Mouse (Mus musculus) megakaryocyte, adult 5-6 weeks (primary cell): ENCODE data around the gene Cavin3. TPM values are rescaled to one million over a fixed set of nuclear protein-coding genes. Genes with fewer than 3 reads are reported as not detected.

ENCODE experiments used
- ATAC-seq: 2 replicates; pipeline ENCODE4 v1.8.0; 2016; ENCODE audit warnings: mild to moderate bottlenecking, inconsistent platforms; ENCODE audit not compliant: poor library complexity, severe bottlenecking
- total RNA-seq, 2 experiments: library from RNA; stranded (forward) in 1 of 2; stranded (reverse) in 1 of 2; fragments of 153-499, 151-499 nt in 1 of 2; fragments of 221-1000, 200-1000 nt in 1 of 2; gene quantifications; 2 replicates each; pipeline versions ENCODE4 v1.2.3 to v1.2.4; 2015 to 2017

Gene Cavin3
- total RNA-seq (2015) (not detected in 2 replicates), total RNA-seq (2017) (not detected in 2 replicates)

DNA sequence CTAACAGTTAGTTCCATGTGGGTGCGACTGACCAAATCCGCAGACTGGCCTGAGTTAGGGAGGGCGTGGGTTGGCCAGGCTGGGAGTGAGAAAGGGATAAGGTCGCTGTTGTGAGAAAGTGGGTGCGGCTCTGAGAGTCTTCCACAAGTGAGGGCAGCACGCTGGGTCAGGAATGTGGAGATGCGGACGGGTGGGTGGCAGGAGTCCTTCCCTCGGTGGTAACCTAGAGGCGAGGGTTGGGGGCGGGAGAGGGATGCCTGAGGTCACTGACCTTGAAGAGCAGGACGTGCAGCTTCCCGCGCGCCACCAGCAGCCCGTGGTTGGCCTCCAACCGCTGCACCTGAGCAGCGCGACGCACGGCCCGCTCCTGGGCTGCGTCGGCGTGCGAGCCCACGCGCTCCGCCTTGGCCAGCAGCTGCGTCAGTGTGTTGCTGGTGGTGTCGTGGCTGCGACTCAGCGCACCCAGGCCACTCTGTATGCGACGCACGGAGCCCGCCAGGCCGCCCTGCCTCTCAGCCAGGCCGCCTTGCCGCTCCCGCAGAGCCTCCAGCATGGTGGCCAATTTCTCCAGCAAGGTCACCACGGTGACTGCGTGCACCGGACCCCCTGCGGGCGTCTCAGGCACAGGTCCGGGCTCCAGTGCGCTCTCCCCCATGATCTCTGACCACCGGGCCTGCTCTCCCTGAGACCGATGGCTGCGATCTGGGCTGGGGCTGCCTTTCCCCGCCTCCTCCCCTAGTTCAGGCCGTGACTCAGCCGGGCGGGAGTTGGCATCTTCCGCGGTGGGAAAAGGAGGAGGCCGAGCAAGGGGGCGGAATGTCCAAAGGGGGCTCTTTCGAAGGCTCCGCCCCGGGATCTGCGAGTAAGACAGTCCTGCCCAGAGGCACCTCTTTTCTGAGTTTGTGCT is at the start of gene Cavin3:
TSS of gene Cavin3 (minus strand) at position 796 of the 907 bp plus-strand sequence.
- no peak for ATAC-seq

GRCm38 (mm10) chr7:105528094-105528493 is 46.0 kb upstream of the Cavin3 start:
- no peak for ATAC-seq

GRCm38 (mm10) chr7:105527306-105527937 is 45.3 kb upstream of the Cavin3 start:
- ATAC-seq = peak; percentile 68

GRCm38 (mm10) chr7:105524222-105524621 is 42.1 kb upstream of the Cavin3 start:
- ATAC-seq = peak; percentile 62; the same call in 1 of the 2 replicates

DNA sequence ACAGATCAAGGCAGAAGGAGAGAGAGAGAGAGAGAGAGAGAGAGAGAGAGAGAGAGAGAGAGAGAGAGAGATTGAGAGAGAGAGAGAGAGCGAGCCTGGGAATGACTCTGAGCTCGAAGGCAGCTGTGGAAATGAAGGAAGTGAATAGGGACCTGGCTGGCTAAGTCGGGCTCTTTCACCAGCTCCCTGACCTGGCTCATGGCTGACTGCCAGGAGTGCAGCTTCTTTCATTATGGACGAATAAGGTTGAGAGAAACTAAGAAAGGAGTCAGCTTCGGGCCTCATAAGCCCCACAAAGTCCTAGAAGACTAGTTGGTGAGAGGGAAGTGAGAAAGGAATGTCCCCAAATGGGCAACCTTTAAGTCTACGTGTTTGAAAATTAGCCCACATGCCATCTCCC is 38.1 kb upstream of the Cavin3 start:
- no peak for ATAC-seq

- no peak for ATAC-seq
These were observed 37.7 kb upstream of the Cavin3 start for GRCm38 (mm10) chr7:105519771-105520170.

DNA sequence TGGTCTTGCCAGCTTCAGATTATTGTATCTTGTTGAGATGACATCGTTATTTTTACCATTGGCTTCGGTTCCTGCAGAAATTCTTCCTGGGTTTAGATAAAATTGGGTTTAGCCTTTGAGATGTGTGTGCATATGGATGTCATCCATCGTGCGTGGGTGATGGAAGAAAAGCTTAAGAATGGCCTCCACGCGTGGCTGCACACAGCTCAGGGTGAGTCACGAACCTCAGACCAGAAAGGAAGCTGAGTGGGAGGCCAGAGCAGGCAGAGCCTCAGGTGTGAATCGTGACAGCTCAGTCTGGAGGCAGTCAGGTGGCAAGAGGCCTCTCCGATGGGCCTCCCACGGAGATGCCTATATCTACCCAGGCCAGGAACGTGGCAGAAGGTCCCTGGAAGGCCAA is 37.2 kb upstream of the Cavin3 start:
- no peak for ATAC-seq

DNA sequence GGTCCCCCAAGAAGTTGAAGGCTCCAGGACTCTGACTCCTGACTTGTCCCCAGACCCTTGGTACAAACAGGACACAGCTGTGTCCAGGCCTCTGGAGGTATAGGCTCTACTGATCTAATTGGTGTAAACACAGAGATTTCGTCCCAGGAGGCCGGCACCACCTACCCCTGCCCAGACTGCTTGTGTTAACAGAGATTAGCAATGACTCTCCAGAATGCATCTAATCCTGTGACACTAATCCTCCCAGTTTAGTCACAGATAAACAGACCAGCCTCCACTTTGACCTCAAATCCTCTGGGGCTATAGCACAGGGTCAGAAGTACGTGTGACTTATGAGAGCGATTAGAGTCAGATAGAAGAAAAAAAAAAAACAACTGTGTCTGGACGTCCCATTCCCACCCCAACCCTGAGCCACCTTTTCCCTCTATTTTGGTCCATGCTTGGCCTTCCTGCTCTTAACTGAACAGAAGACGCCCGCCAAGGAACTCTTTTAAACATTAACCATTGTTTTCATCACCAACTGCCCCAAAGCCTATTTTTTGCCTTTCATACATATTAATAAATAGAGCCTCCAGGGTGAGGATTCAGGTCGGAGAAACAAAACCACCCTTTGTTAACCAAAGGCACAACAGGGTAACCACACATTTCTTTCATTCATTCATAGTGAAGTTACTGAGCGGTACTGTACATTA is 34.7 kb upstream of the Cavin3 start:
- ATAC-seq = no peak

DNA sequence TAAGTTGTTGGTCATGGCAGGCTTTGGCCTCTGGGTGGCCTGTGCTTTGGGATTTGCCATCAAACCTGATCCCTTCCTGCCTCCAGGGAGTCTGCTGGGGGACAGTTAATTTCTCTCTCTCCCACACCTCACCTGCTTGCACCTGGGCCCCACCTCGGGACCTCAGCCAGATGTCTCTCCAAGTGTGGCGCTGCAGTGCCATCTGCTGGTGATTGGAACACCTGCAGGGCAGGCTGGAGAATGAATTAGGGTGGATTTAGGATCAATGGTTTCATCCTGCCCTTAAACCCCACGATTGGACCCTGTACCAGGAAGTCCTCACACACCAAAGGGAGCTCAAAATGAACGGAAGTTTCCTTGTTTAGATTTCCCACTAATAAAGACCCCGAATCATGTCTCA is 33.1 kb upstream of the Cavin3 start:
- peak; percentile 93 for ATAC-seq

DNA sequence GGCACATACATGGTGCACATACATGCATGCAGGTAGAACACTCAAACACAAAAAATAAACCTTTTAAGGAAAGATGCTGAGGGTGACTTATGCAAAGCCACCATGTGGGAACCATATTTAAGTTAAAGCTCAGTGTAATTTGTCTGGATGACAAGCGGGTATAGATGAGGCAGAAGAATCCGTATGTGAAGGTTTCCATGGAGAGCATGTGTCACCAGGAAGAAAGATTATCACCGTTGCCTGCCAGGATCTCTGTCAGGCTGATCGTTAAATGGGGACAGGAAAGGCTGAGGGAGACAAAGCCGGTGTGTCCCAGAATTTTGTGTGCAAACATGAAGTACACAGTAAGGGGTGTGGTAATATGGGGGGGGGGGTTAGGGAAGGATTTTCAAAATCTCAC is 32.5 kb upstream of the Cavin3 start:
- ATAC-seq = no peak

DNA sequence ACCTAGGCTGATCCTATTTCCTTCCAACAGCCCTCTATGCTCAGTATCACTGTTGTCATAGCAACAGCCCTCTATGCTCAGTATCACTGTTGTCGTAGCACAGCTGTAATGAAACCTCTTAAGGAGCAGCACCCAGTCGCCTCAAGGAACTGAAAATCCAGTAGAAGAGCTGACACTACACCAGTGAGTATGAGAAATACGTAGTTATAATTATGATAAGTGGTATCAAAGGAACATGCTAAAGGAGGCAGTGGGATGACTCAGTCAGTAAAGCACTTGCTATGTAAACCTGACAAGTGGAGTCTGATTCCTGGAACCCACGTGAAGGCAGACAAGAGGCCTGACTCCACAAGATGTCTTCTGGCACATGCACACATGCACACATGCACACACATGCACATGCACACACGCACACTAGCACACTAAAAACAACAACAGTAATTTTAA is 31.8 kb upstream of the Cavin3 start:
- no peak for ATAC-seq

DNA sequence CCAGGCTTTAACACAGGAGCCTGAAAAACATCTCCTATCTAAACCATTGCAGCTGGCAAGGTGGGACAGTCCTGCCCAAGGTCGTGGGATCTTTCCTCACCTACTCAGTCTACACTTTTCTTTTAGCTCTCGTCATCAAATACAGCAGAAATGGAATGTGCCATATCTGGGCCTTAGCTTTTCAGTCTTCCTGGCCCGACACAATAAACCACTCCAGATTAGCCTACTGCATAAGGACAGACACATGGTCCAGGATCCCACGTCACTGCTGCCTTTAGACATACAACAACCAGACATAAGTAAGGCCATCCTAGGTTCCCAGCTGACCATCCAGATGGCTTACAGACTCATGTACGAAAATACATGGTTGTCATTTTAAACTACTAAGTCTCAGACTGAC is 28.0 kb upstream of the Cavin3 start:
- no peak for ATAC-seq

- ATAC-seq = no peak
These were observed 25.2 kb upstream of the Cavin3 start for GRCm38 (mm10) chr7:105507257-105507656.

- no peak for ATAC-seq
These were observed 19.9 kb upstream of the Cavin3 start for GRCm38 (mm10) chr7:105501984-105502383.

GRCm38 (mm10) chr7:105499676-105500075 is 17.6 kb upstream of the Cavin3 start:
- no peak for ATAC-seq

DNA sequence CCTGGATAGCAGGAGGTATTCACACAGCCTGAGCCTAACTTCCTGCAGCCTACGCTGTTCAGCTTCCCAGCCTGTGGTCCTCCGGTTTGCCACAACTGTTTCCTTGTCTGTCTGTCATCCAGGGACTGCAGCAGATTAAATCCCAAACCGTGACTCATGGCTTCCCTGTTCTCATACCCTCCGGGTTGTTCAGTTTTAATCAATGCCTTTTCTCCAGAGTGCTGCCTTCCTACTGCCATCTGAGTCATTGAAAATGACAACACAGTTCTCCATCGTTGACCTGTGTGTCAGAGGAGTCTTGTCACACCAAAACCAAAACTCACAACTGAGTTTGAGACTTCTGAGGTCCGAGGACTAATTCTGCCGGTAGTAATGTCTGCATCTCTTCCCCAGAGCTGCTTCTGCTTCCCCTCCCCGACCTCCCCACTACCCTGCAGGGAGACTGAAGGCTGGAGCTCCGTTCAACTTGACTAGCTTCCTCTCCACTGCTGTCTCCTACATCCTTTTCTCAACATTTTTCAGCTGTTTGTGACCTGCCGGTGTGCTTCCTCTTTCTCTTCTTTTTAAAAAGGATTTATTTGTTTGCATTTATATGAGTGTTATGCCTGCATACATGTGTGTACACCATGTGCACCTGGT is 16.9 kb upstream of the Cavin3 start:
- no peak for ATAC-seq

- ATAC-seq = no peak
These were observed 15.8 kb upstream of the Cavin3 start for GRCm38 (mm10) chr7:105497881-105498280.

GRCm38 (mm10) chr7:105487104-105487876 is 5.2 kb upstream of the Cavin3 start:
- no peak for ATAC-seq

GRCm38 (mm10) chr7:105485029-105485428 is 2.9 kb upstream of the Cavin3 start:
- ATAC-seq = no peak

- no peak for ATAC-seq
These were observed 326 bp upstream of the Cavin3 start for GRCm38 (mm10) chr7:105482426-105482825.
